Mouse (Mus musculus) layer of hippocampus, adult 18-20 months (tissue): ENCODE measurements around the gene Gm11232. TPM values are rescaled to one million over a fixed set of nuclear protein-coding genes. Genes with fewer than 3 reads are reported as not detected.

Source experiments
- DNase-seq, 2 experiments: peaks; one replicate each; pipeline ENCODE4 v3.0.0; 2022; ENCODE audit warnings: low spot score in 2 of 2
- long read RNA-seq: library from polyadenylated mRNA; stranded (forward); transcript quantifications from one replicate; pipeline ENCODE4 v2.0.0, GENCODE M21; 2021
- total RNA-seq, 2 experiments: library from RNA; stranded (reverse); gene quantifications; 2 replicates each; pipeline ENCODE4 v1.2.3; 2021

Gene Gm11232
- not detected for total RNA-seq
- long read RNA-seq = 0 reads

- DNase-seq = no peak
Observed at GRCm38 (mm10) chr4:71757865-71758264, at the start of gene Gm11232. Gene Gm11232, minus strand, starts transcription at chr4:71757965.

GRCm38 (mm10) chr4:71805977-71806534 lies 48.3 kb upstream of the Gm11232 start:
- DNase-seq = peak in 1 of 2 experiments; percentile 3

GRCm38 (mm10) chr4:71765529-71765928 lies 7.8 kb upstream of the Gm11232 start:
- DNase-seq = no peak

- DNase-seq = no peak
Observed at GRCm38 (mm10) chr4:71765071-71765470, 7.3 kb upstream of the Gm11232 start.

- DNase-seq = no peak
Observed at GRCm38 (mm10) chr4:71756441-71757221, 1.1 kb downstream of the Gm11232 start.

GRCm38 (mm10) chr4:71745741-71746140 lies 12.0 kb downstream of the Gm11232 start:
- no peak for DNase-seq

- DNase-seq = no peak
Observed at GRCm38 (mm10) chr4:71736529-71736928, 21.2 kb downstream of the Gm11232 start.

GRCm38 (mm10) chr4:71735261-71735660 lies 22.5 kb downstream of the Gm11232 start:
- peak; percentile 3 to 19 for DNase-seq

- no peak for DNase-seq
Observed at GRCm38 (mm10) chr4:71729401-71729800, 28.4 kb downstream of the Gm11232 start.

- no peak for DNase-seq
Observed at GRCm38 (mm10) chr4:71727611-71728010, 30.2 kb downstream of the Gm11232 start.

GRCm38 (mm10) chr4:71727056-71727455 lies 30.7 kb downstream of the Gm11232 start:
- no peak for DNase-seq

- no peak for DNase-seq
Observed at GRCm38 (mm10) chr4:71725889-71726288, 31.9 kb downstream of the Gm11232 start.
